Mouse (Mus musculus) common myeloid progenitor, adult 5-6 weeks (primary cell): ENCODE results near the gene Macrod2. TPM values are rescaled to one million over a fixed set of nuclear protein-coding genes. Genes with fewer than 3 reads are reported as not detected.
A peak's percentile ranks its signal among the peaks of the same experiment; 100 is the strongest.

Experiments
- ATAC-seq: replicated peaks from 2 replicates; pipeline ENCODE4 v1.8.0; 2016; ENCODE audit warnings: low read depth, mild to moderate bottlenecking, moderate TSS enrichment, inconsistent platforms; ENCODE audit not compliant: poor library complexity, severe bottlenecking
- total RNA-seq: library from RNA; stranded (forward); fragments of 200-1000, 187-1606 nt; gene quantifications from 2 replicates; pipeline ENCODE4 v1.2.3, GENCODE M21; 2017

Macrod2 gene
- total RNA-seq, 1 experiment from 2014 or later, result 10.0 TPM

- ATAC-seq, result no peak
Observed at GRCm38 (mm10) chr2:140885176-140885575, 490.1 kb downstream of the Macrod2 start.

- no peak for ATAC-seq
Observed at GRCm38 (mm10) chr2:140890683-140891082, 495.6 kb downstream of the Macrod2 start.

DNA sequence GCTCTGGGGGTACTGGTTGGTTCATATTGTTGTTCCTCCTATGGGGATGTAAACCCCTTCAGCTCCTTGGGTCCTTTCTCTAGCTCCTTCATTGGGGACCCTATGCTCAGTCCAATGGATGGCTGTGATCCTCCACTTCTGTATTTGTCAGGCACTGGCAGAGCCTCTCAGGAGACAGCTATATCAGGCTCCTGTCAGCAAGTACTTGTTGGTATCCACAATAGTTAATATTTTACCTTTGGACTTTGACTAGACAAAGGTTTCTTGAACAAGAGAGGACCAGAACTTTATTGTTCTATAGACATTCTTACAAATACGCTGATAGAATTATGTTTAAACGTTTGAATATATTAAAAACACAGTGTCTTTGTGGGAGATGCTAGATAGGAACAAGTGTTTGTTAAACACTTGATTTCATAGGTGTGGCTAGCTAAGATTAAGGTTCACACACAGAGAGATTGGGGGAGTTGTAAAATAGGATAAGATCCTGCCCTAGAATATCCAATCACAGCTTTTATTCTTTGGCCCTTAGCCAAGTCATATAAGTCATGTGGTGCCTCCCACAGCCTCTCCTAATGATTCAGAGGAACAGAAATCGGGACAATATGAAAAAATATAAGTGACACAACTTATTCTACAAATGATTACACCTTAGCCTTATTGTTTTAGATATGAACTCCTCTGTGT, 501.4 kb downstream of the Macrod2 start:
- ATAC-seq, result no peak

GRCm38 (mm10) chr2:140898408-140898985, 503.4 kb downstream of the Macrod2 start:
- ATAC-seq, result no peak

DNA sequence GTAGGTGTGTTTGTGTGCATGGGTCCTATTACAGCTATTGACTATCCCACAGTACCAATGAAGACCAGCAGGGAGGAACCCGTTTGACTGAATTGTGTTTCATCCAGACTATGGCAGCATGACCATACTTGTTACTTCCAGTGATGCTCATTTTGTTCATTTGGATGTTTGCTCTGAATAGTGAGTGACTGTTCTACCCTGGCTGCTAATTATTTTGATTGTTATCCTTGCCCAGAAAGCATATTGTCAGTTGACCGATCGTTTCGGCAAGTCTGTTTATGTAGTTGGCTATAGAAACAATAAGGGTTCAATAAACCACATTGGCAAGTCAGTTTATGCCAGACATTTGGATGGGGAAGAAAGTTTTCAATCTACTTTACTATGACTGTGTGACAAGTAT, 510.2 kb downstream of the Macrod2 start:
- no peak for ATAC-seq

DNA sequence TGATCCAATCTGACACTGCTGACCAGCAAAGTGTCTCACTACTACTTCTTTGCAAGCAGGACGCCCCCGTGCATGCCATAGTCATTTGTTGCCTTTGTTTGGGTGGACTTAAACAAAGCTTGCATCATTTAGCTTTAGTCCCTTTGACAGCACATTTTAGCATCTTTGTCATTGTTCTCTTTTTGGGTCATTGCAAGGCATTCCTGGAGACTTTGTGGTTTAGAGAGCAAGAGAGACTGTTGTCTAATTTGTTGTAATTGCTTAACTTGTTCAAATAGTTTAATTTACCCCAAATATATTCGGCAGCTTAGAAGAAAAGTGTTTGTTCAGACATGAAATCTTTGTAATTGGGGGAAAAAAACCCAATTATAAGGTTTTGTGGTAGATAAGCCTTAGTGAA, 511.0 kb downstream of the Macrod2 start:
- no peak for ATAC-seq

GRCm38 (mm10) chr2:140911463-140911862, 516.4 kb downstream of the Macrod2 start:
- ATAC-seq, result no peak

GRCm38 (mm10) chr2:140912179-140912578, 517.1 kb downstream of the Macrod2 start:
- no peak for ATAC-seq

- ATAC-seq, result no peak
Observed at GRCm38 (mm10) chr2:140912931-140913330, 517.8 kb downstream of the Macrod2 start.

DNA sequence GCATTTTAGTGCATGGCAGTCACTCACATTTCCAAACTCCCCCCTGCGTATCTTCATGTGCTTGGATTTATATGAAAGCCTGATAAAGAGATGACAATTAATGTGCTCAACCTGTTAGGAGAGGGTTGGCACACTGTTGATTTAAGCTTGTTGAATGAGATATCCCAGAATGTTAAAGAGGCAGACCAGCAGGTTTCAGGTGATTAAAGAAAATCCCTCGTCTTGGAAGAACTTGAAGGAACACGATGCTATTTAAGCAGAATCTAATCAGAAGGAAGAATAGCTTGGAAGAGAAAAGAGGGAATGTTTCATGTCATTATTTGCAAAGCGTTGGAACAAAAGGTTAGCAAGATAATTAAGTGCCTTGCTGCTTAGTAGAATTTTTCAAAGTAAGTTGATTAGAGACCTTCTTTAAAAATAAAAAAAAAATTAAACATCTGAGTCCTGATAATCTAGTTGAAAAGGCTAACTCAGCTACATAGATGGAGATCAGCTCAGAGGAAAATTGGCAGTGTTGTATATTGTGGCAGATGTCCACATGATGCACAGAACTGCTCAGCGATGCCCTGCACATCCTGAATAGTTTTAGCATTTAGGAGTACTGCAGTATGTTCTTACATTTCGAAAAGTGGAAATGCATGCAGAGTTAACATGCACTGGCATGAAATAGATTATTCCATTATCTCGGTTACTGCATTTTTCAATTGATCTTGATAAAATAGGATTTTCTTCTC, 518.7 kb downstream of the Macrod2 start:
- no peak for ATAC-seq

DNA sequence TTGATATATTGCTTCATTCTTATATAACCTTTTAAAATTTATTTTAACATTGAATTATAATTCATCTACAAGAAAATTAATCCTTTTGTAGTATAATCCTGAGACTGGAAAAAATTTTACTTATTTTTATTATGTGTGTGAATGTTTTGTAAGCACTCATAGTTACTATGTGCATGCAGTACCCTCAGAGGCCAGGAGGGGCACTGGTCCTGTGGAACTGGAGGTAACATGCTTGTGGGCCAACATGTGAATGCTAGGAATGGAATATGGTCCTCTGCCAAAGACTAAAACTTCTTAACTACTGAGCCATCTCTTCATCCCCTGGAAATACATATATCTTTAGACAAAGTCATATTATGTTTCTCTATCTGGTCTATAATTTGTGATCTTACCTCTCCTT, 531.8 kb downstream of the Macrod2 start:
- peak; percentile 73 for ATAC-seq

GRCm38 (mm10) chr2:140934483-140934882, 539.4 kb downstream of the Macrod2 start:
- no peak for ATAC-seq

DNA sequence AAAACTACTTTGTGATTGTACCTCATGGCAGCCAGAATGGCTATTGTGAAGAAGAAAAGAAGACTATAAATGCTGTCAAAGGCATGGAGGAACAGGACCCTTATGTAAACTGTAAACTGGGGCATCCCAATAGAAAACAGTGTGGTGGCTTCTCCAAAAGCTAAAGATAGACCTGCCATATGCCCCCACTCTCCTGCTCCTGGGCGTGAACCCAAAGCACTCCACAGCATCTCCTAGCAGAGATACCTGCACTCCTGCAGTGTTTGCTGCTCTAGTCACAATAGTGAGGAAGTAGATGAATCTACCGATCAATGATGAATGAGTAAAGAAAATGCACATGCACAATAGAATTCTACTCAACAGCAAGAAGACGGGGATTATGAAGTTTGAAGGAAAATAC, 554.4 kb downstream of the Macrod2 start:
- ATAC-seq, result no peak

GRCm38 (mm10) chr2:140959246-140959645, 564.1 kb downstream of the Macrod2 start:
- no peak for ATAC-seq

DNA sequence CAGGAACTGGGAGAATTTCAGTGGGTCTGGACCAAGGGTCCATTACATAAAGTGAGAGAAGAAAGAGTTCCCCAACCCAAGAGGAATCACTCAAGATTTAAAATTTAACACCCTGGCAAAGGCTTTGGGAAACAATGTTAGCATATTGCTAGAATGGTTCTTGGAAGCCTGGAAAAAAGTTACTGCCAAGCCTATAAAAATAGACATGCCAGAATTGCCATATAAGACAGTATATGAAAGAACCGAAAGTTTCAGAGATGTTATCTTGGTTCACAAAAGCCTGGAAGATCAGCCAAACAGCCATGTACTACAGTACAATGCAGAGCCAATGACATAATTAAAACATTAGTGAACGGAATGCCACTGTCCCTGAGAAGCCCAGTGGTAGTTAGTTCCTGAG, 575.1 kb downstream of the Macrod2 start:
- no peak for ATAC-seq

DNA sequence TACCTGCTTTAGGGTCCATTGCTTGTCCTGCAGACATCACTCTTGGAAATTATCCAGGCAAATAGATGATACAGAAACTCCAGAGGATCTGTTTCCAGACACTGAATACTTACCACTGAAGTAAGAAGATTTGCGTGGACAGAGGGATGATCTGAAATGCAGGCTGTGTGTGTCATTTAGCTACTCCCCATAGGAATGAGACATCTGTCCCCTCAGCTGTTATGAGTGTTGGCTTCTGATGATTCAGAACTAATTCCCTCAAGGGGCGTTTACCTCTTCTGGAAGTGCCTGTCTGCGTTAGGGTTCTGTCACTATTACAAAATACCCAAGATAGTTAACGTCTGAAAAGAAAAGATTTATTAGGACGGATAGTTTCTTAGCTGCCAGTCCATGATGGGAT, 576.7 kb downstream of the Macrod2 start:
- ATAC-seq, result no peak

DNA sequence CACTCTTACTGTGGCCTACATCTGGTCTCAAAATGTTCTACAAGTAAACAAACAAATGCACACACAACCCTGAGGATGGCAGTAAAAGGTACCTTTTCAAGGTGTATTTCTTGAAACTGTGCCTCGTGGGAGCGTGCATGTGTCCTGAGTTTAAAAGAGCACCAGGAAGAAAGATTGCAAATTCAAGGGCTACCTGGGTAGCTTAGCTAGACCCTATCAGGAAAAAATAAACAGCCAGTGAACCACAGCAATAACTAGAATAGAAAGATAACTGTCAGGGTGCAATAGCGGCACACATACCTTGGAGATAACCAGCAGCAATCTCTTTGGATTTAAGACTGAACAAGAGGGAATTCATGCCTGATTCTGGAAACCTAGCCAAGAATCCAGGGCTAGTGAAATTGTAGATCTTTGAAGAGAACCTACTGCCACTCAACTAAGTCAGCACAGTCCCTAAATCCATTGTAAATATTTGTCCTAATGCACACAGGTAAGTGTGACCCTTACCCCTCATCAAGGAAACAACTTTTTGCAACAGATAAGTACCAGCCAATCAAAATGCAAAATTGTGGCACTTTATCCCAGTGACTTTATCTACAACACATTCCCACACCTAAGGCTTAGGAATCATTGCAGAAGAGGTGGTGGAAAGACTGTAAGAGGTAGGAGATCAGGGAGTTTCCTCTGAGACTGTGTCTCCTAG, 590.7 kb downstream of the Macrod2 start:
- ATAC-seq, result no peak

GRCm38 (mm10) chr2:141003846-141004245, 608.7 kb downstream of the Macrod2 start:
- ATAC-seq, result no peak

DNA sequence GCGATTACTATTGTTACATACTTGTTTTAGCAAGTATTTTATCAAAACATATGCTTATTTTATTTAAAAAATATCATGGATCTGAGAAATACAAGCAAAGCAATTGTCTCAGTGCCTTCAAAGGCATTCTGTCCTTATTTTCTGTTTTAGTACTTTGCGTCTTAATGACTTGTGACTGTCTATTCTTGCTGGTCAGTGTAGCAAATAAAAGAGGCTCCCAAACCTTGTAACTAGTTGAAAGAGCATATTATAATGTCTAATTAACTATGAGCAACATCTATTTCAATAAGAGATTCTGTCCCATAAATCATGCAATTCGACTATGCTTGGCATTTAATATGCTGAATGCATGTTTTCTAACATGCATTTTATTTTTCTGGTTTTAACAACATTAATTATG, 609.2 kb downstream of the Macrod2 start:
- no peak for ATAC-seq

- no peak for ATAC-seq
Observed at GRCm38 (mm10) chr2:141005616-141006015, 610.5 kb downstream of the Macrod2 start.

DNA sequence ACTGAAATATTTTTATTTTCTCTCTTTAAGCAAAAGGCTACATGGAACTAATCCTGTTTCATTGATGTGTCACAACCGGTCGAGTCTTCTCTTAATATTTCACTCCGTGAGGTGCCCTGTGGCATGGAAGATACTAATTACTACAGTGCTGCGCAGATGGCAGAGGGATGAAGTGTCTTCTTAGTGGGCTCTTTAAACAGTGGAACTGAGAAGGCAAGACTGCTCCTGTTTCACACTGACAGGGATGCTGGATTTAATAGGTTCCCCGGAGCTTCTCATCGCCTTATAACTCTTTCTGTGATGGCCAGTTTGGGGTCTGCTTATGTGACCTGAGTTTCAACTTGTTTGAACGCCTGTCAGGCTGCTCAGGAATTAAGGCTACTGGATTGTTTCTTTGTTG, 612.6 kb downstream of the Macrod2 start:
- ATAC-seq, result no peak
